Comparison of ENCODE assay signal across 8 mouse cellular contexts in the genomic region with DNA sequence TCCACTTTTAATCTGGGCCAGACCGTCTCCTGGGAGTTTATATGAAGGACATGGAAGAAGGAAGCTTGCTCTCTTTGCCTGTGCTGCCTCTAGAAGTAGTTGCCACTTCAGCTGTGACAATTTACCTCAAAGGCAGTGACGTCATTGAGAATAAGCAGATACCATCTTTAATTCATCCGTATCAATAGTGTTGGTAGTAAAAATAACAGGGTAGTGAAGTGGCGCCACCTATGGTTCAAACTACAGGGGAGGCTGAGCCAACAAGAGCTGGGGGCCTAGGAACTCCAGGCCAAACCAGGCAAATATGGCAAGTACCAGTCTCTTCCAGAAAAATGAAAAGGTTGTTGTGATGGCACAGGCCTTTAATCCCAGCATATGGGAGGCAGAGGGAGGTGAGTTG.
A peak's percentile ranks its signal among the peaks of the same experiment; 100 is the strongest.
DNase-seq lines count a peak whose midpoint lies in the region; ATAC-seq lines count a peak whose summit lies in the region.

No protein-coding gene starts in this region.

- ATAC-seq in frontal cortex, adult (ENCODE audit: low TSS enrichment) = no peak

- peak; percentile 79 for DNase-seq in heart, adult 11 months
- DNase-seq in heart, adult 9 months (ENCODE audit: low spot score in 2 of 2) = no peak
- peak; percentile 52 for DNase-seq in A20 (ENCODE audit: low read depth, low spot score)
- DNase-seq in ZHBTc4 (ENCODE audit: low read depth, low spot score) = peak; percentile 63
- peak; percentile 37 to 50 for DNase-seq in kidney, postnatal 4 days
- peak; percentile 60 for DNase-seq in thymus, postnatal 4 days
- no peak for DNase-seq in neural tube, embryonic 10.5 days (ENCODE audit: extremely low spot score, low spot score)

Comparison
In these comparisons a context has a peak if more than half of its experiments do, and no peak if none do; other contexts are left out.
1. DNase-seq: peak in heart, adult 11 months (single experiment), A20 (single experiment), ZHBTc4 (single experiment), kidney, postnatal 4 days (2 of 2) and thymus, postnatal 4 days (single experiment); none in heart, adult 9 months (0 of 2) and neural tube, embryonic 10.5 days (single experiment).